Mouse (Mus musculus) midbrain, embryonic 16.5 days (tissue): Measurements from ENCODE around the gene Slc10a1. TPM values are rescaled to one million over a fixed set of nuclear protein-coding genes. Genes with fewer than 3 reads are reported as not detected.

Source experiments
- ATAC-seq: fragments of 200-750 bp; cut with Nextera tagmentation; 2 replicates; pipeline ENCODE4 v1.8.0; 2017; ENCODE audit warnings: moderate TSS enrichment
- H3K27ac ChIP-seq: fragments of 300-500 bp; sonication (generic); 2 replicates; pipeline ENCODE4 v1.5.1; 2014; ENCODE audit warnings: mild to moderate bottlenecking, low read length, mixed read lengths
- H3K27me3 ChIP-seq: fragments of 300-500 bp; sonication (generic); 2 replicates; pipeline ENCODE4 v1.6.1; 2014; ENCODE audit warnings: low read depth, low read length, mixed read lengths; ENCODE audit not compliant: control insufficient read depth, insufficient read depth
- H3K36me3 ChIP-seq: fragments of 300-500 bp; sonication (generic); 2 replicates; pipeline ENCODE4 v1.6.1; 2014; ENCODE audit warnings: mild to moderate bottlenecking, low read length, moderate library complexity, mixed read lengths; ENCODE audit not compliant: control insufficient read depth, insufficient read depth
- H3K4me1 ChIP-seq: fragments of 300-500 bp; sonication (generic); 2 replicates; pipeline ENCODE4 v1.6.1; 2014; ENCODE audit warnings: mild to moderate bottlenecking, low read length, mixed read lengths; ENCODE audit not compliant: control insufficient read depth, insufficient read depth
- H3K4me2 ChIP-seq: fragments of 300-500 bp; sonication (generic); 2 replicates; pipeline ENCODE4 v1.6.1; 2014; ENCODE audit warnings: mild to moderate bottlenecking, low read length, mixed read lengths
- H3K4me3 ChIP-seq: fragments of 300-500 bp; sonication (generic); 2 replicates; pipeline ENCODE4 v1.5.1; 2014; ENCODE audit warnings: low read depth, mild to moderate bottlenecking, low read length, moderate library complexity, mixed read lengths
- H3K9ac ChIP-seq: fragments of 300-500 bp; sonication (generic); 2 replicates; pipeline ENCODE4 v1.6.1; 2014; ENCODE audit warnings: low read depth, low read length, mixed read lengths
- H3K9me3 ChIP-seq: fragments of 300-500 bp; sonication (generic); replicated peaks from 2 replicates; pipeline ENCODE4 v1.6.1; 2014; ENCODE audit warnings: mild to moderate bottlenecking, low read length, mixed read lengths; ENCODE audit not compliant: control insufficient read depth, poor library complexity, severe bottlenecking
- WGBS: fragments of 180-500 bp; shearing (Covaris S2); extraction: QIAGEN DNeasy Blood & Tissue Kit; methylation state at CpG from one replicate; pipeline ENCODE4 v1.1.7; 2014; 5-methylcytosine and 5-hydroxymethylcytosine counted together
- polyA plus RNA-seq: library from polyadenylated mRNA; unstranded; fragments of >200 nt; fragmentation: Nextera tagmentation; extraction: Ambion mirVana; gene quantifications from 2 replicates; pipeline ENCODE4 v1.2.1, GENCODE M21; 2015

The Slc10a1 gene
- polyA plus RNA-seq, 1 experiment from 2014 or later, result 0.45 TPM

GRCm38 (mm10) chr12:80975939-80976671, 7.6 kb upstream of the Slc10a1 start:
- 89% methylated on average over 11 of the region's 11 CpGs for WGBS
- no peak overlapping the region for H3K9ac ChIP-seq
- no peak overlapping the region for H3K27ac ChIP-seq
- no peaks in the 10 kb centered on the region for H3K4me1 ChIP-seq
- H3K36me3 ChIP-seq, result no peaks in the 10 kb centered on the region
- no peak overlapping the region for H3K4me3 ChIP-seq
- no peaks in the 10 kb centered on the region for H3K9me3 ChIP-seq
- ATAC-seq, result no peak
- H3K27me3 ChIP-seq, result no peaks in the 10 kb centered on the region
- no peak overlapping the region for H3K4me2 ChIP-seq

GRCm38 (mm10) chr12:80971756-80972155, 3.3 kb upstream of the Slc10a1 start:
- Histone ChIP-seq H3K9ac (no peak overlapping the region), H3K27ac (no peak overlapping the region), H3K4me3 (no peak overlapping the region), H3K4me1 (no peaks in the 10 kb centered on the region), H3K36me3 (no peaks in the 10 kb centered on the region), H3K9me3 (no peaks in the 10 kb centered on the region), H3K4me2 (no peak overlapping the region), H3K27me3 (no peaks in the 10 kb centered on the region)
- 31% methylated on average over 3 of the region's 3 CpGs for WGBS
- no peak for ATAC-seq

- no peak for ATAC-seq
- H3K9me3 ChIP-seq, result no peaks in the 10 kb centered on the region
- H3K27me3 ChIP-seq, result no peaks in the 10 kb centered on the region
- WGBS, result 55% methylated on average over 8 of the region's 8 CpGs
- H3K36me3 ChIP-seq, result no peaks in the 10 kb centered on the region
- no peak overlapping the region for H3K4me2 ChIP-seq
- no peak overlapping the region for H3K9ac ChIP-seq
- H3K4me3 ChIP-seq, result no peak overlapping the region
- H3K27ac ChIP-seq, result no peak overlapping the region
- H3K4me1 ChIP-seq, result no peaks in the 10 kb centered on the region
These were observed 1.7 kb upstream of the Slc10a1 start for GRCm38 (mm10) chr12:80970181-80970705.

GRCm38 (mm10) chr12:80967918-80968317, 587 bp downstream of the Slc10a1 start:
- Histone ChIP-seq H3K9me3 (no peaks in the 10 kb centered on the region), H3K27me3 (no peaks in the 10 kb centered on the region), H3K36me3 (no peaks in the 10 kb centered on the region), H3K4me3 (no peak overlapping the region), H3K9ac (no peak overlapping the region), H3K4me2 (no peak overlapping the region), H3K4me1 (no peaks in the 10 kb centered on the region), H3K27ac (no peak overlapping the region)
- ATAC-seq, result no peak
- 91% methylated on average over 9 of the region's 9 CpGs for WGBS

- WGBS, result 86% methylated on average over 11 of the region's 11 CpGs
- H3K4me1 ChIP-seq, result no peaks in the 10 kb centered on the region
- no peak overlapping the region for H3K27ac ChIP-seq
- ATAC-seq, result no peak
- no peak overlapping the region for H3K4me2 ChIP-seq
- no peak overlapping the region for H3K4me3 ChIP-seq
- no peaks in the 10 kb centered on the region for H3K9me3 ChIP-seq
- H3K9ac ChIP-seq, result no peak overlapping the region
- H3K27me3 ChIP-seq, result no peaks in the 10 kb centered on the region
- H3K36me3 ChIP-seq, result no peaks in the 10 kb centered on the region
These were observed 2.3 kb downstream of the Slc10a1 start for GRCm38 (mm10) chr12:80966059-80966838.

GRCm38 (mm10) chr12:80962566-80962965, 5.9 kb downstream of the Slc10a1 start:
- ATAC-seq, result no peak
- no peaks in the 10 kb centered on the region for H3K9me3 ChIP-seq
- WGBS, result 89% methylated on average over 4 of the region's 4 CpGs

GRCm38 (mm10) chr12:80957961-80958360, 10.5 kb downstream of the Slc10a1 start:
- Histone ChIP-seq H3K27me3 (no peaks in the 10 kb centered on the region), H3K4me3 (no peak overlapping the region), H3K4me2 (no peak overlapping the region), H3K9me3 (no peaks in the 10 kb centered on the region), H3K36me3 (peaks cover 31% of the 10 kb centered on the region), H3K9ac (no peak overlapping the region), H3K4me1 (no peaks in the 10 kb centered on the region), H3K27ac (no peak overlapping the region)
- WGBS, result 92% methylated on average over 4 of the region's 4 CpGs
- ATAC-seq, result no peak

More at GRCm38 (mm10) chr12:80962566-80962965, 5.9 kb downstream of the Slc10a1 start:
- Histone ChIP-seq H3K9ac (no peak overlapping the region), H3K27me3 (no peaks in the 10 kb centered on the region), H3K27ac (no peak overlapping the region), H3K4me3 (no peak overlapping the region), H3K4me2 (no peak overlapping the region), H3K36me3 (0 out of 2 replicates have a peak, but pooled peaks cover 6% of the 10 kb centered on the region), H3K4me1 (no peaks in the 10 kb centered on the region)

GRCm38 (mm10) chr12:80956039-80956438, 12.5 kb downstream of the Slc10a1 start:
- Histone ChIP-seq H3K9me3 (no peaks in the 10 kb centered on the region), H3K27ac (no peak overlapping the region), H3K4me1 (no peaks in the 10 kb centered on the region), H3K4me3 (no peak overlapping the region), H3K27me3 (no peaks in the 10 kb centered on the region), H3K4me2 (no peak overlapping the region), H3K36me3 (peaks cover 37% of the 10 kb centered on the region), H3K9ac (no peak overlapping the region)
- ATAC-seq, result no peak
- 90% methylated on average over 3 of the region's 3 CpGs for WGBS

- H3K36me3 ChIP-seq, result peaks cover 50% of the 10 kb centered on the region
- WGBS, result 98% methylated on average over 1 of the region's 1 CpGs
These were observed 16.0 kb downstream of the Slc10a1 start for GRCm38 (mm10) chr12:80952526-80952925.

More at GRCm38 (mm10) chr12:80952526-80952925, 16.0 kb downstream of the Slc10a1 start:
- Histone ChIP-seq H3K27ac (no peak overlapping the region), H3K4me1 (peaks cover 2% of the 10 kb centered on the region; the same call in 1 of the 2 replicates), H3K4me3 (no peak overlapping the region), H3K9ac (no peak overlapping the region), H3K4me2 (no peak overlapping the region), H3K27me3 (no peaks in the 10 kb centered on the region), H3K9me3 (no peaks in the 10 kb centered on the region)
- no peak for ATAC-seq
